Mouse (Mus musculus) right cerebral cortex, postnatal 14 days (tissue): Measurements from ENCODE around the gene Trim62.

Source experiments
- DNase-seq: peaks from one replicate; pipeline ENCODE4 v3.0.0; 2022

Trim62 gene

GRCm38 (mm10) chr4:128883379-128883781 lies at the start of gene Trim62:
Gene Trim62, plus strand, starts transcription at chr4:128883580.
- peak; percentile 68 for DNase-seq

DNA sequence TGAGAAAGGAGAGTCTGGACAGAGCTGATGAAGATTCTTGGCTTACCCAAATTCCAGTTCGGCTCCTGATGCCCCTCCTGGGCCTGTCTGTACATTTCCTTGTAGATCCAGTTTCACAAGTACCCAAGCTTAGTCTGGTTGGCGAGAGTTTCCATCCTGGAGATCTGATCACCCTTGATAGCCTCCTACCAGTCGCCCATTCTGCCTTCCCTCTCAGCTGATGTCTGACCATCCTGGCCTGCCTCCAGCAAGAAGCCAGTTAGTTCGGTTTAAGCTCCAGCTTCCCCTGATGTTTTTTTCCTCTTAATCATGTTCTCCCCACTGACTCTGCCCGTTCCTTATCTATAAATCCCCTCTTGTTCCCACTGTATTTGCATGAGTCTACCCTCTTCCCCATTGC lies 45.2 kb upstream of the Trim62 start:
- no peak for DNase-seq

DNA sequence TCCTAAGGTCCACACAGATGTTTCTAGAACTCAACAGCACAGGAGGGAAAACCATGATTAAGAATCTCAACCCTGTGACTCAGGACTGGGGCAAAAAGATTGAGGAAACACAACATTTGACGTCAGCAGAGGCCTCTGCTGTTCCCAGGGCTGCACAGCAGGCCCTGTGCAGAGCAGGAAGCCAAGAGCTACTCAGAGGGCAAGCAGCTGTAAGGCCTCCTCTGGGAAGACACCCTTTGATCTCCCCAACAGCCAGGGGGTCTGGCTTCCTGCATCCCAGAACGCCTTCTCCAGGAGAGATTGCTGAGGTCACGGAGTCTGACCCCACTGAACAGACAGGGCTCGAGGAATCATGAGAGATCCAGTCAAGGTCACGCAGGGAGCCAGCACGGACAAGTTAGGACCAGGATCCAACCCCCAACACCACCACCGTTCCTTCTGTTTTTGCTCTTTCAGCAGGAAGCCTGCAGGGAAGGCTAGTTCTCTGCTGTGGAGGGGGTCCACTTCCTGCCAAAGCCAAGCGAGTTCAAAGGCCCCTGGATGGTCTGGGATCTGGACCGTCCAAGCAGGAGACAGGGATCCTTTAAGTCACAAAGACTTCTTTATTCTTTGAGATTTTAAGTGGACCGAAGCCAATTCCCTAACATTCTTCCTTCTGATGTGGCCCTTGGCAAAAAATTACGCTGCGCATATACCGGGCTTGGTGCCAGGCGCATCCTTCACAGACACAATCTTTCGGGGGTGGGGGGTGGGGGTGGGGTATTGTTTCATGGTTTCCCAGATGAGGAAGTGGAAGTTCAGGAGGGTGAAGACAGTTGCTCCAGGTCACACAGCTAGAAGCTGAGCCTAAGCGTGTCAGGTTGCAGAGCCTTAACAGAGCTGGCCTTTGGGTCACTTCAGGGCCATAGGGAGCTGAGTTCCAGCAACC lies 43.3 kb upstream of the Trim62 start:
- peak; percentile 29 for DNase-seq

- no peak for DNase-seq
Observed at GRCm38 (mm10) chr4:128841259-128841658, 42.1 kb upstream of the Trim62 start.

- no peak for DNase-seq
Observed at GRCm38 (mm10) chr4:128844566-128844965, 38.8 kb upstream of the Trim62 start.

GRCm38 (mm10) chr4:128845367-128845973 lies 37.9 kb upstream of the Trim62 start:
- no peak for DNase-seq

GRCm38 (mm10) chr4:128848961-128849360 lies 34.4 kb upstream of the Trim62 start:
- no peak for DNase-seq

- no peak for DNase-seq
Observed at GRCm38 (mm10) chr4:128849686-128850085, 33.7 kb upstream of the Trim62 start.

- no peak for DNase-seq
Observed at GRCm38 (mm10) chr4:128852266-128852887, 31.0 kb upstream of the Trim62 start.

- no peak for DNase-seq
Observed at GRCm38 (mm10) chr4:128853117-128853516, 30.3 kb upstream of the Trim62 start.

GRCm38 (mm10) chr4:128855613-128856040 lies 27.8 kb upstream of the Trim62 start:
- no peak for DNase-seq

- no peak for DNase-seq
Observed at GRCm38 (mm10) chr4:128857212-128857611, 26.2 kb upstream of the Trim62 start.

DNA sequence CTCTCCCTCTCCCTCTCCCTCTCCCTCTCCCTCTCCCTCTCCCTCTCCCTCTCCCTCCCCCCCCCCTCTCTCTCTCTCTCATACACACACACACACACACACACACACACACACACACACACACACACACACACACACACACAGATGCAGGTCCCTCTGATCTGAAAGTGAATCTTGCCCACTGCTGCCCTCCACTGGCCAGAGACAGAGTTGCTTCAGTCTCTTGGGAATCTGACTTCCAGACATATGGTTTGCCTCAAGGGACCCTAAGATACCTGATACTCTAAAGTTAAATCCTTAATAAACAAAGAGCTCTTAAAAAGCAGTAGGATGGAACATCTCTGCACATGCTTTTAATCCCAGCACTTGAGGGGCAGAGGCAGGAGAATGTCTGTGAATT lies 25.2 kb upstream of the Trim62 start:
- DNase-seq, result peak; percentile 82

- no peak for DNase-seq
Observed at GRCm38 (mm10) chr4:128858878-128859277, 24.5 kb upstream of the Trim62 start.

DNA sequence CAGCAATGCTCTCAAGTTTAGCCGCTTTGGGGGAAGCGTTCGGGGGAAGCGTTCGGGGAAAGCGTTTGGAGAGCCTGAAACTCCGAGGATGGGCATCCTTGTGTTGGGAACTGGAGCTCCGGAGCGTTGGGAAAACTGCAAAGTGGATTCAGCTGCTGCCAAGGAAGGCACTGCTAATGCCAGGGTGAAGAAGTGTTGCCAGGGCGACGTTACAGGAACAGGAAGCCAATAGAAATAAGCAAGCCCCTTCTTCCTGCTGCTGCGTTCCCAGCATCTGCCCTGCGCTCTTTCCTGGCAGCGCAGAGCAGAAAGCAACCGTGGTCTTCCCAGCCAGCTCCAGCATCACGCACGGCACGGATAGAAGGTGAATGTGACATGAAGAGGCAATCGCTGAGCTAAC lies 10.4 kb upstream of the Trim62 start:
- DNase-seq, result peak; percentile 48

DNA sequence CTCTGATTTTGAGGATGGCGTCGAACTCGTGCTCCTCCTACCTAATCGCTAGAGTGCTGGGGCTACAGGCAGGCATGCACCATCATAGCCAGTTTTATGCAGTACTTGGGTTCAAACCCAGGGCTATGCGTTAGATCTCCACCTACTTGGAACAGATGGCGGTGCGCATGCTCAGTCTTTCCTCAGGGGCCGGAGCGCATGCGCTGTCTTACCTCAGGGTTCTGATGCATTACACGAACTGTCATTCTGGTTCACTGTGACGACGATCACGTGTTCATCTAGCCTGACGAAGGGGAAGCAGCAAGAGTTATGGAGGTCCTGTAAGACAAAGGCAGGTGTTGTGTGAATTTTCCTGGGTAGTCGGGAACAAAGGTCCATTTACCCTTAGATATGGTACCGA lies 9.3 kb upstream of the Trim62 start:
- no peak for DNase-seq

- DNase-seq, result no peak
Observed at GRCm38 (mm10) chr4:128875439-128875838, 7.9 kb upstream of the Trim62 start.

- no peak for DNase-seq
Observed at GRCm38 (mm10) chr4:128877520-128877919, 5.9 kb upstream of the Trim62 start.

GRCm38 (mm10) chr4:128878901-128879491 lies 4.4 kb upstream of the Trim62 start:
- DNase-seq, result no peak

GRCm38 (mm10) chr4:128883801-128884710 lies 676 bp downstream of the Trim62 start:
- DNase-seq, result peak; percentile 46

- no peak for DNase-seq
Observed at GRCm38 (mm10) chr4:128884711-128885095, 1.3 kb downstream of the Trim62 start.

- no peak for DNase-seq
Observed at GRCm38 (mm10) chr4:128885540-128885939, 2.2 kb downstream of the Trim62 start.
